Mouse (Mus musculus) kidney, postnatal 25 days (tissue): Measurements from ENCODE around the gene Samd5.

ENCODE experiments used
- DNase-seq, 2 experiments: peaks; one replicate each; pipeline ENCODE4 v3.0.0; 2021; ENCODE audit warnings: mixed read lengths in 2 of 2

Gene Samd5

GRCm38 (mm10) chr10:9574135-9574534, 100.9 kb downstream of the Samd5 start:
- DNase-seq, result no peak
